Mouse (Mus musculus): Measurements from ENCODE around the gene Gramd1b.

Gramd1b gene

DNA sequence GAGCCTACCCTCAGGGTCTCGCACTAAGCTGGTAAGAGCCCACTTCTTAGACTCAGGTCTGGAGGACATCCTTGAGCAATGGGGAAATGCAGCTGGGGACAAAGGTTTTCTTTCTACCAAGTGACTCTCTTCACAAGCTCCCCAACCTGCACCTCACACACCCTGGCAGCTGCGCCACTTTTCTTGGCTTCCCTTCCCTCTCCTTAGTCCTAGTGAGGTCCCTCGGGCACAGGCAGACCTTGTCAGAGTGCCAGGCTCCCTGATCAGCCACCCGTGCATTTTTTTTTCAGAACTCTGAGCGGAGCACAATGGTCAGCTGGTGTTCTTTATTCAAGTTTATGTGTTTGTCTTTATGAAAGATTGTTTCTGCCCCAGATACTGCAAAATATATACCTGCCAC lies 194.5 kb downstream of the Gramd1b start:
- in situ Hi-C loops (cut with MboI), result no loop called here

DNA sequence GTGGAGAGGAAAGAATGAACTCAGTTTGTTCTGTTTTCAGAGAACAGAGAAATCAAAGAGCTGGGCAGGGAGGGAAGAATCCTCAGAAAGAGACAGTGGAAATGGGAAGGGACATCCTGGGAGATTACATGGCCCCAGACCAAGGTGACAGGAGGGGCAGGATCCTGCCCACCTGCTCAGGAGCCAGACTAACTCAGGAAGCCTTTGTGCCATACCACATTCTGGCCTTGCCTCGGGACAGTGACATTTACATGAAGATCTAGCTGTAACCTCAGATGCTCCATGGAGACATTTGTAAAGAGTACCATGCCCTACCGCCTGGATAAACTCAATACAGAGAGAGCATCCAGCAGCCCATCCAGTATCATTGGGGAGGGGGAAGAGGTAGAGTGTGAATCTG lies 196.6 kb downstream of the Gramd1b start:
- in situ Hi-C loops (cut with MboI), result no loop called here

GRCm38 (mm10) chr9:40333649-40334396 lies 197.4 kb downstream of the Gramd1b start:
- in situ Hi-C loops (cut with MboI), result no loop called here

GRCm38 (mm10) chr9:40332731-40333648 lies 198.2 kb downstream of the Gramd1b start:
- in situ Hi-C loops (cut with MboI), result no loop called here

- in situ Hi-C loops (cut with MboI), result no loop called here
These were observed 198.9 kb downstream of the Gramd1b start for GRCm38 (mm10) chr9:40332326-40332725.

DNA sequence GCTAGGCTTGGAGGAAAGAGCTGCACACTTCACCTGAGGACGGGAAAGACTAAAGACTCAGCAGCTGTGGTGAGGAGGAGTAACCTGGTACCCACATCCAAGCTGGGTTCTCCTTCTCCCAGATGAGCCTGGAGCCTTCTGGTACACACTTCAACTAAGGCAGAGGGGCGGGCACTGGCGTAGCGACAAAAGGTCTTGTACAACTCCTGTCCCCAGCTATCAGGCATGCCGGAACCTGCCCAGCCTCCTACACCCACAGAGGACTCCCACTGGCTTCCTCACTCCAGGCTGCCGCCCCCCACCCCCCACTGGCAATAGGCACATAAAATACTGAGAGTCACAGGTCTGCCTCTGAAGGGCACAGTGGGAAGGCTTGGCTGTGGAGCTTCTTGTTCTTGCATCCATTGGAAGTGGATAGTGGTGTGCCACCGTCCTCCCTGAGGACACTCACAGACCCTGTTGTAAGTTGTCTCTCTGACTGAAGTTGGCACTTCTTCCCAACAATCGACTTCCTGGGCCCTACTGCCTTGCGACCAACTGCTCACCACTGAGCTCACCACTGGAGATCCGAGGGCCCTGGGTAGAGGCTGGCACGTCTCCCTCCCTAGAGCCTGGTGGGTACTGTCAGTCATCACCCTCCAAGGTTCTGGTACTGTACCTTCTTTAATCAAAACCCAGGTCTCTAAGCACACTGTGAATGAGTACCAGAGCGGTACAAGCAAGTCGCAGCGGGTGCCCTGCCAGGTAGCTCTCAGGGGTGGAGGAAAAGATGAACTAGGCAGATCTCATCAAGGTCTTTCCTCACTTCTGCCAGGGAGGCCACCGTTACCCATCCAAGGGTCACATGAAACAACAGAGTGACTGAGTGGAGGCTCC lies 199.5 kb downstream of the Gramd1b start:
- in situ Hi-C loops (cut with MboI), result no loop called here

GRCm38 (mm10) chr9:40330609-40331382 lies 200.4 kb downstream of the Gramd1b start:
- in situ Hi-C loops (cut with MboI), result no loop called here

- in situ Hi-C loops (cut with MboI), result no loop called here
These were observed 204.8 kb downstream of the Gramd1b start for GRCm38 (mm10) chr9:40326260-40326915.

- in situ Hi-C loops (cut with MboI), result no loop called here
These were observed 206.4 kb downstream of the Gramd1b start for GRCm38 (mm10) chr9:40324826-40325225.

- in situ Hi-C loops (cut with MboI), result no loop called here
These were observed 206.9 kb downstream of the Gramd1b start for GRCm38 (mm10) chr9:40324232-40324792.

DNA sequence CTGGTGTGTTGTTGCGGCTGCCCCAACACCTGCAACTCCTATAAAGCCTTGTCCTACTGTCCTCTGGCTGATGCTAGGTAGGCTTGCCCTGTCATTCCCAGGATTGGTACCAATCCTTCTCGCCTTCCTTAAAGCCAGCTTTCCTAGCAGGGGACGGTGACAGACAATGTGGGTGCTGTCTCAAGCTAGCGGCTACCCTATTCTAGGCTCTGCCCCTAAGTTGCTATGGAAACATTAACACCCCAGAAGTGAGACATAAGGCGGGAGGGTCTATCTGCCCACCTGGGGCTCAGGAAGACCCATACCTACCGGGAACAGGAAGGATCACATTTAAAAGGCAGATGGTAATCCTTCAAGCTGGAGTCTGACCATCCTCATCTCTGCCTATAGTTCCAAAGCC lies 207.4 kb downstream of the Gramd1b start:
- in situ Hi-C loops (cut with MboI), result no loop called here

DNA sequence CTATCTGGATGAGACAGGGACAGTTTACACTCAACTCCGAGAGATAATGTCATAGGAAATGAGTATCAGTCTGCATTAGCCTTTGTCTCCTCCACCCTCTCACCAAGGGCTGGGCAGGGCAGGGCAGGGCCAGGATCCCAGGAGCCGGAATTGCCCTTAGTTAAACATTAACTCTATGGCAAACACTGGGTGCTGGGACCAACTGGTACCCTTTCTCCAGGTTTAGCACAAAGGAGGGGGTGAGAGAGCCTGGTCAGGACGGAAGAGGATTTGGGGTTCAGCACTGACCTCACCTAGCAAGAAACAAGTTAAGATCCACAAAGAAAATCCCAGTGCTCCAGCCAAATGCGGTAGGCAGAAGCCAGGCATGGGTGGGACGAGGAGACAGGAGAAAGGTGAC lies 208.0 kb downstream of the Gramd1b start:
- in situ Hi-C loops (cut with MboI), result no loop called here

DNA sequence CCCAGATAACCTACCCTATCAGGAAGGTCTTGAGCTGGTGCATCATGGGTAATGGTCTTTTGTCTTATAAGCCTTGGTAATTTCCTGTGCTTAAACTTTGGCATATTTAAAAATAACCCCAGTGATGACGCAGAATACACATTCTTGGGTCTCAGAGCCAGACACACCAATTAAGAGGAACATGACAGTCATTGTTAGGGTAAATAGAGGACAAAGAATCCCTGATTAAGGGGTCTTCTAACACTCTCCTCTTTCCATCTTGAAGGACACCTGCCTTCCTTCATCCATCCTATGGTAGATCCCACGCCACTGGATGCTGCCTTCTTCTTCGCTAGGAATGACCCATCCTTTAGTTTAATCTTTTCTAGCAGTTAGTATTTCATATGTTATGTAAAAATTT lies 208.8 kb downstream of the Gramd1b start:
- in situ Hi-C loops (cut with MboI), result no loop called here

DNA sequence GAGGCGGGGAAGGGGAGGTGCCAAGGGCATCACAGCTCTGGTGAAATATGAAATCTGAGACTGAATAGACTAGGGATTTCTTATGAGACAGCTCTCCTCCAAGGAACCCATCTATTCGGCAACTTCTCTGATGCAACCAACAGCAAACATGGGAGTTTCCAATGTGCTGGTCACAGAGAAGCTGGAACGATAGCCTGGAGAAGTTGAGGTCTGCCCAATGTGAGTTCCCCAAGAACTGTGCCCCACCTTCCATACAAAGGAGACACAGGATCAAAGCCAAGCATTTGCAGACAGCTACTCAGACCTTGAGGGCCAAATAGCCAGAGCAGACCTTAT lies 209.5 kb downstream of the Gramd1b start:
- in situ Hi-C loops (cut with MboI), result no loop called here

DNA sequence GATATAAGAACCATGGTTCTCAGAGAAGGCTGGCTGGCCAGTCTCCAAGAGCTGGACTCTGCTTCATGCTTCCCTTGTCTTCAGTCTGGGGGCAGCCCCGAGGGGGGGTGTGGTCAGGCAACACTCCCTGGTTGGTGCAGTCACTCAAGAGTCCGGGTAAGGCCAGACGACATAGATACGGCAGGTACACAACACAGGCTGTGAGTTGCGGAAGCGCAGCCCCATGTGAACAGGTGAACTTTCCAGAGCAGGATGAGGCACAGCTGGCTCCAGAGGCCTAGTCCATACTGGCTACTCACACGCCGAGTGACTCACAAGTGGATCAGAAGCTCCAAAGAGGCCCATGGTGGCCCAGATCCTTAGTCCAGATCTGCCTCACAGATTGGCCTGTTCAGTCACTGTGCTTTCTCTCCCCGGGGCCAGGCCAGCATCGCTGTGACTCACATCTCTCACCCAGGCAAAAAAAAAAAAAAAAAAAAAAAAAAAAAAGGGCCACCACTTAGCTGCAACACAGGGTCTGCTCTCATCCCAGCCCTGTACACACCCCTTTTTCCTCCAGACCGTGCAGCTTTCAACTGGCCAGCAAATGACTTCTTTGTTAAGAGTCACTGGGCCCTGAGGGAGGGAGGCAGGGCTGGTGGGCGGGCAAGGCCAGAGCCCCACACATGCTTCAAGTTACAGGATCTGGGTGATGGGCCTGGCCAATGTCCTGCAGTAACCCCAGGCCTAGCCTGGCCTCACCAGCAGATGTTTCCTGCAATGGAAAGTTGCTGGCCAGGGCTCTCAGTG lies 210.1 kb downstream of the Gramd1b start:
- in situ Hi-C loops (cut with MboI), result no loop called here

DNA sequence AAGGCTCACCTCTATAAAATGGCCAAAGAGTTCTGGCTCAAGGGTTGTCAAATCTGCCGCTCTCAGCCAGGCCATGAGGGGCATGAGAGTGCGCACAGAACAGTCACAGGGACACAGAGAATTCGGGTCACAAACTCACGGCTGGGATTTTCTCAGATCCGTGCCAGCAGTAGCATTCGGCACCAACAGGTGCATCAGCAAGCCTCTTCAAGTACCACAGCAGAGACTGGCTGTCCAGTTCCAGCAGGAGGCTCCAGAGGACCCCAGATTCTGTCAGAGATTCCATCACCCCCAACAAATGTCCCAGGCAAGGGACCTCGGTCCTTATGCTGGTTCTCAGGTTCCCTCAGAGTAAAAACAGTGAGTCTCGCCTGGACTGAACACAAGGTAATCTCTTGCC lies 210.8 kb downstream of the Gramd1b start:
- in situ Hi-C loops (cut with MboI), result no loop called here

DNA sequence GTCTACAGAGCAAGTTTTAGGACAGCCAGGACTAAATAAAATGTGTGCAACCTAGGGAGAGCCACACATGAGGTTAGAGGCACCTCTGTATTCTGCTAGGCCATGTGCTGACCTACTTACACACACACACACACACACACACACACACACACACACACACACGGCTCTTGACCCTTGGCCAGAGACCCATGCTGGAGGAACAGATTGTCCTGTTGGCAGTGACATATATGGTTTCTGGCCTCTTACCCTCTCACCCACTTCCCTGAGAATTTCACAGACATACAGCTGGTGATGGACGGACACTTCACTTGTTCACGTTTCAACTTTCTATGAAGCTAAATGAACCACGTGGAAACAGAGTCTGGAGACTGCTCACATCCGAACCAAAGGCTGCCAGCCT lies 212.4 kb downstream of the Gramd1b start:
- in situ Hi-C loops (cut with MboI), result no loop called here

GRCm38 (mm10) chr9:40317735-40318134 lies 213.4 kb downstream of the Gramd1b start:
- in situ Hi-C loops (cut with MboI), result no loop called here

GRCm38 (mm10) chr9:40316865-40317660 lies 214.1 kb downstream of the Gramd1b start:
- in situ Hi-C loops (cut with MboI), result no loop called here
